Mouse (Mus musculus): ENCODE measurements around the gene Eno2.
A peak's percentile ranks its signal among the peaks of the same experiment; 100 is the strongest.

The Eno2 gene

DNA sequence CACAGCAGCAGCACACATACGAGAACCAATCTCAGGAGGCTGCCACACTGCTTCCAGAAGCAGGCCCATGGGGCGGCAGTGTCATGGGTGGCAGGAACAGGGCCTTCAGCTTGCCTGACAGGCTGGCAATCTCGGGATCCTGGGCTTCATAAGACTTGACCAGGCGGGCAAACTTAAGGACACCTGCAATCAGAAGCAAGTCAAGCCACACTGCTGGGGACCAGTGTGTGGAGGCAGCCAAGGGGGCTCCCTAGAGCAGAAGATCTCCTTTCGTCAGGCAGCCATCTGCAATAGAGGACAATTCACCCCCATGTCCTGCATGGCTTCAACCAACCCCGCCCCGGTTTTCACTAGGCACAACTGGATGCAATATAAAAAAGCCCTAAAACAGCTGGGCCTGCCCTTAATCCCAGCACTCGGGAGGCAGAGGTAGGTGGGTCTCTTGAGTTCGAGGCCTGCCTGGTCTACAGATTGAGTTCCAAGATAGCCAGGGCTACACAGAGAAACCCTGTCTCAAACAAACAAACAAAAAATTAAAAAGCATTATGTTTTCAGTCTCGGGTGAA is 30.2 kb downstream of the Eno2 start:
- no peak for DNase-seq

DNA sequence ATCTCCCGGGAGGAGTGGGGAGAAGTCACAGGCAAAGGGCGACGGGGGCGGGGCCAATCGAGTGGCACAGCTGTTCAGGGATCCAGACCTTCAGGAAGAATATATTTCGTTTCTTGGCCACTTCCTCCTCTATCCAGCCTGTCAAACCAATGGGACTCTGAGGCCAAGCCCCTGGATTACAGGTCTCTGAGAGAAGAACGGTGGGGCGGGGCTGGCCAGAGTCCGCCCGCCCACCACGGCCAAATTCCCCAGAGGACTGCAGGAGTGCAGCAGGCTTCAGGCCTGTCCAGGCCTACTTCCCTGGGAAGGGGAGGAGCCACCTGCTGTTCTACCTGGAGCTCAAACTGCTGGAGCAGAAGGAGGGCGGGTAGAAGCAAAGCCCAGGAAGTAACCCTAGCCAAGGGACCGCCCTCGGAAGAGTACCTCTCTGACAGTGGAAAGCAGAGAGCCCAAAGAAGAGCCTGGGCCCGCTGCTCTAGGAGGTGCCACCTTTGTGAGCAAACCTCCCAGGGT is 30.9 kb downstream of the Eno2 start, which contains the start of gene Ptpn6:
Gene Ptpn6 (minus strand): TSS at position 204 of the 513 bp plus-strand sequence.
- DNase-seq: peak; percentile 90 to 97

DNA sequence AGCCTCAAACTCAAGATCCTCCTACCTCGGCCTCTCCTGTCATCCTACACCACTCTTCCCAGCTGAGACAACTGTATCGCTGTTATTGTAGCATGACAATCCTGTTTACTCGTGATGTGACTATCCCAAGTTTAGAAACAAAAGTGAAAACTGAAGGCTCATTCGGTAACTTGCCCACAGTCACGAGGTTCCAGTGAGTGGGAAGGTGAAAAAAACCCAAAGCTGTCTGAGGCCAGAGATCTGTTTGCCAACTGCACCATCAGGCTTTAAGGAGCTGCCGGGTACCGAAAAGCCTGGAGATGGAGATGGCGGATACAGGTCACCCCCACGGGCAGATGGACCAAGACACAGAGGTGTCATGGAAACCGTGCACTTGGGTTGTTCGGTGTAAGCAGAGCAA is 32.4 kb downstream of the Eno2 start:
- DNase-seq: no peak

DNA sequence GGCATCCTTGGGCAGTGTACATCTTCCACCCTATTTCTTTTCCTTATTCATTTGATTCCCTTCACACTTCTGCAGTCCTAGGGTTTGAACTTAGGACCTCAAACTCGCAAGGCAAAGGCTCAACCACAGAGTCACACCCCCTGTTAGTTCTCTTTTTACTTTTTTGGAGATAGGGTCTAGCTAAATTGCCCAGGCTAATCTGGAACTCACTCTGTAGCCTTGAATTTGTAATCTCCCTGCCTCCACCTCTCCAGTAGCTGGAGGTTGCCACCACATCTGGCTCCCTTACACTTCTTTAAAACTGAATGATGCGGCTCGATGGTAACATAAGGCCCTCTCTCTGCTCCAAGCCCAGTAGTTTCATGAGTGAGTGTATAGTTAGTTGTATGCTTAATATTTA is 35.1 kb downstream of the Eno2 start:
- no peak for DNase-seq

DNA sequence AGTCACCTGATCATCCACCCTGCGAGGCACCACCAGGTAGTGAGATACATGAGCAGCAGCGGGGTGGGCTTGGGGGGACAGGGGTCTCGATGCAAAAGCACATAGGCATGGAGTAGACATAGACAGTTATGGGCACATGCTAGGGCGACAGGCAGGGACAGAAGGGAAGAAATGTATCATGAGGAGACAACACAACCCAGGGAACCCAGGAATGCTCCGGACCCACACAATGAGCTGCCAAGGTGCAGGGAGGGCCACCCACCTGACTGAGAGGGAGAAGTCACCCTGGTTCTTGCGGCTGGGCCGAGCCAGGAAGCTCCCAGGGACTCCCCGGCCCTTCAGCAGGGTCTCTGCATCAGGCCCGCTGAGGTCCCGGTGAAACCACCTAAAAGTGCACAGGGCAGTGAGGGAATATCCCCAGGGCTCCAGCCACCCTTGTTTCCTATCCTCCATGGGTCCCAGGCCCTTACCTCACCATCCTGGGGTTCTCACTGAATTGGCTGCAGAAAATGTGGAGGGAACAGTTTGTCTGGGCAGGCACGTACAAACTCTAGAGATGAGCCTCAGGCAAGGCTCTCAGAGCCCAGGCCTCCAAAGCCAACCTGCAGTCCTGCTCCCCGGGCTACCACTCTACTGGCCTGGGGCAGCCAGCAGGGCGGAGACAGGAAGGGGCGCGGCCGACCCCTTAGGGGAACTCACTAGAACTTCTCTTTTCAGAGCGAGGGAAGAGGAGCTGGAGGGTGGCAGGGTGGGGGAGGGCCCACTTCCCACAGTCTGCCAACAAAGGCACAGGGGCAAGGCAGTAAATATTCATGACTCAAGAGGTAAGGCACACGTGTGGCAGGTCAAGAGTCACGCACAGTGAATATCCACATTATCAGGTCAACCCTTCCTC is 36.8 kb downstream of the Eno2 start:
- no peak for DNase-seq

DNA sequence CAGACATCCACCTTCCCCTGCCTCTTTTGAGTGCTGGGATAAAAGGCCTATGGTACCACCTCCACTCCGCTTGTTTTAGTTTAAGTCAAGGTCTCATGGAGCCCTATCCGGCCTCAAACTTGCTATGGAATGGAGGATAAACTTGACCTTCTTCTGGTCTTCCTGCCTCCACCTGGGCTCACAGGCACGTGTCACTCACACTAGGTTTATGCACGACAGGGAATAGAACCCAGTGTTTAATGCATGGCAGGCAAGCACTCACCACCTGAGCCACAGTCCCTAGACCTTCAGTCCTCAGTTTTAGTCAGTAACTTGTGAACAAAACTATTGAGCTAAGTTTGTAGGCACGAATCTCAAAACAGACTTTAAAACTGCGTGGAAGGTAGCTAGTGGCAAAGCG is 38.4 kb downstream of the Eno2 start:
- DNase-seq: no peak

DNA sequence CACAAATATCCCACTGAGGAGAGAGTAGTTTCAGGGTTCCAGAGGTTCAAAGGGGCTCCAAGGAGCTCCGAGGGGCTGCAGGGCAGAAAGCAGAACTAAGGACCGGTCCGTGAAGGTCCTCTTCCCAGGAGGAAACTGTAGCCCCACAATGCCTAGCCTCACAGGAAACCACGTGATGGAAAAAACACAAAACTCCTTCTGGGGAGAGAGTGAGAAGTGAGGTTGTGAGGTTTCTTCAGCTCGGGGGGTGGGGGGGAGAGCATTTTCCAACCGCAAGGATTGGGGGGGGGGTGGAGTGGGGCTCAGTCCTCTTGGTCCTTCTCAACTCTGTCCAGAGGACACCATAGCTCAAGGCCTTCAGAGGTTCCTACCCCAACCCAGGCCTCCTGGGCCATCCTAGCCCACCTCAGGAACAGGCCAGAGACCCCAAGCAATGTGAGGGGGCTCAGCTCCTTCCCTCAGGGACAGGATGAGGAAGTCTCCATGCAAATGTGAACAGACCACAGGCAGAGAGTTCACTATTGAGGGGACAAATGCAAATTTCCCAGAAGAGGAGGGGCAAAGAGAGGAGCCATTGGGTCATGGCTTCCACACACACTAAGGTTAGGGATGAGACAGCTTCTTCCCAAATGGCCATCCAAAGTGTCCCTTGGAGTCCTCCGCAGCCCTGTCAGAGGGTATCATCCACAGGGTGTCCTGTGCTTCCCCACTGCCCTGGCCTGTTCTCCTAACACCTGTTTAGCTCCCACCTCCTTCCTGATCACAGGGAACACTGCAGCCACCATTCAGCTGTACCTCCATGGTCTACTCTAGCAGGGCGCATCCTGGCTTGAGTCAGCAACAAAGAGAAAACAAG is 39.4 kb downstream of the Eno2 start:
- DNase-seq: no peak

DNA sequence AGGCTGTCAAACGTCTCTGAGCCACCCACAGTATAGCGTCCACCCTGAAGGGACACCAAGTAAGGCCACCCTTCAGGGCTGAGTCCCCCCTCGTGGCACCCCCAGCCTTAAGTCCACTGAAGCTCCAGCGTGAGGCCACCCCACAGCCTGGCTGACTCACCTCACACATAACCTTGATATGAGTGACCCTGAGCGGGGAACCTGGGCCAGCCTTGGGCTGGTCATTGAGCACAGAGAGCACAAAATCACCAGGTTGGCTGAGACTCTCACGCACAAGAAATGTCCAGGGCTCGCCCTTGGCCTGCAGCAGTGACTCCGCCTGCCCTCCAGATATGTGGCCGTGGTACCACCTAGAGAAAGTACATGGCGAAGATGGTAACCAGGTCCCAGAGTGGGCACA is 40.9 kb downstream of the Eno2 start:
- no peak for DNase-seq

DNA sequence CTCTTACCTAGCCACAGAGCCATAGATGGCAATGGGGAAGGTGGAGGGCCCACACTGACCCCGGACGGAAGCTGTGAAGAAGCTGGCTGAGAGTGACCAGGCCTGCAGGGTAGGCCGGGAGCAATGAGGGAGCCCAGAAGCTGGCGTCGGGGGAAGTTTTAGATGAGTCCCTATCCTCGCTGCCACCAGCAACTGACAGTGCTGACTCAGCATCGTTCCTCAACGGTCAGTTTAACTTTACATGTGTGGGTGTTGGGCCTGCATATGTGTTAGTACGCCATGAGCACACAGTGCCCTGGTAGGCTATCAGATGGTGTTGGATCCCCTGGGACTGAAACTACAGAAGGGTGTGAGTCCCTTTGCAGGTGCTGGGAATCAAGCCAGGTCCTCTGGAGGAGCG is 45.0 kb downstream of the Eno2 start:
- no peak for DNase-seq

DNA sequence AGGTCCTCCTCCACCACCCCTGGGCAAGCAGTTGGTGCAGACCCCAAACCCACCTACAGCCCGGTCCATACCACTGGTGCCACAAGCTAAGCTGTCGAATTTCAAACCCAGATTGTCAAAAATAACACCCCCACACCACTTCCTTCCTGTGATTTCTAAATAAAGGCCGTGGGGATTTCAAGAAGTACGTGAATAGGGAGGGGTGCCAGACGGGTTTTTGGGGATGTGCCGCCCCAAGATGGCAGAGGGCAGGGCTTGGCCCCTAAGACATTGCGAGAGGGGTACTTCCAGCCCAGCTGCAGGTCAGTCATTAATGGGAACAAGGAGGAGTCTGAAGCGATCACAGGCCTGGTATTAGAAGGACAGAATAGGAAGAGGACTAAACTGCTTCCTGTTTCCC is 45.9 kb downstream of the Eno2 start:
- no peak for DNase-seq

DNA sequence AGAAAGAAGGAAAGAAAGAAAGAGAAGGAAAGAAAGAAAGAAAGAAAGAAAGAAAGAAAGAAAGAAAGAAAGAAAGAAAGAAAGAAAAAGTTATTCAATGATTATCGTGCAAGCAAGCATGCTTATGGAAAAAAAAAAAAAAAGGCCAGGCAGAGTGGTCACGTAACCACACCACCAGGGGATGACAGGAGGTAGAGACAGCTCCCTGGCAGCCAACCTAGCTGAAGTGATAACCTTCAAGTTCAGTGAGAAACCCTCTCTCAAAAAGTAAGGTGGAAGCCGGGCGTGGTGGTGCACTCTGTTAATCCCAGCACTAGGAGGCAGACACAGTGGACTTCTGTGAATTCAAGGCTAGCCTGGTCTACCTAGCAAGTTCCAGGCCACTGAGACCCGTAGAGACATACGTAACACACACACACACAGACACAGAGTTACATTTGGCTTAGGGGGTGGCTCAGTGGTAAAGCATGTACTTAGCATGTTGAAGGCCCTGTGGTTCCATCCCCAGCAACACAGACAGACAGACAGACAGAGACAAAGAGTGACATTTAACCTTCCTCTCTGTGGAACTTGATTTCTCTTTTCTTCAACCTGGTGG is 46.5 kb downstream of the Eno2 start:
- DNase-seq: no peak

DNA sequence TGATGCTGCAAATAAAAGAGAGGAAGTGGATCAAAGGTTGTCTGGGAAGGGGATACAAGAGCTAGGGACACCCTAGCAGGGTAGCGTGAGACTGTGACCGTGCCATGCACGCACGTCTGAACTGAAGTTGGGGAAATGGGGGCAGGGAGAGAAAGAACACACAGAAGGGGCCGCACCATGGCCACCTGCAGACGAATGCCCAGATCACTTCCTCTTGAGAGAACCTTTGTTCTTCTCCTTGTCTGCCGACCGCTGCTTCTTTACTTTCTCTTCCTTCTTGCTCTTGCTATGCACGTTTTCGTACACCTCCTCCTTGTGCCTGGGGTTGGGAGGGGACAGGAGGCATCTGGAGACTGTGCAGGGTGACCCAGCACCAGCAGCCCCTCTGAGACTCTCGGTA is 48.6 kb downstream of the Eno2 start:
- DNase-seq: no peak

DNA sequence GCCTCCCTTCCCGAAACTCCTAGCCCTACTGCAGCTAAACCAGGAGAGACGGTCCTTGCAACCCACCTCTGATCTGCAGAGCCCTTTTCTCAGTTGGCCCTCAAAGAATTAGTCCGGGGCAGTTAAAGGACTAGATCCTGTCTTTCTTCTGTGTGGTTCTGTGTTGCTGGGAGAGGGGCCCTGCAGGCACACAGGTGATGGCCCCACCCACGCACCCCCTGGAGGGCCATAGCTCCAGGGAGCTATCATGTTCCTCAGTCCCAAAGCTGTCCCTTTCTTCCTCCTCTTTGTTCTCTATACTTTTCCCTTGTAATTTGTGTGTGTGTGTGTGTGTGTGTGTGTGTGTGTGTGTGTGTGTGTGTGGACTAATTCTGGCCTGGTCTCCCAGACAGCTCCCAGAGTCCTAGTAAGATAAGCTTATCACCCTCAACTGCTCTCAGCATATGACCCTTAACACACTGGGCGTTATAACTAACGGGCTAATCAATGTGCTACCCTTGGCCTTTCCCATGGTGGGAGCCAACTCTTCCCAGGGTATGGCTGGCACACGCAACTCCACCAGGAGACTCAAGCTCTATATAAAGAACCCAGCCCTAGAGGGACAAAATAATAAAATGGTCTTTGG is 50.0 kb downstream of the Eno2 start:
- no peak for DNase-seq

DNA sequence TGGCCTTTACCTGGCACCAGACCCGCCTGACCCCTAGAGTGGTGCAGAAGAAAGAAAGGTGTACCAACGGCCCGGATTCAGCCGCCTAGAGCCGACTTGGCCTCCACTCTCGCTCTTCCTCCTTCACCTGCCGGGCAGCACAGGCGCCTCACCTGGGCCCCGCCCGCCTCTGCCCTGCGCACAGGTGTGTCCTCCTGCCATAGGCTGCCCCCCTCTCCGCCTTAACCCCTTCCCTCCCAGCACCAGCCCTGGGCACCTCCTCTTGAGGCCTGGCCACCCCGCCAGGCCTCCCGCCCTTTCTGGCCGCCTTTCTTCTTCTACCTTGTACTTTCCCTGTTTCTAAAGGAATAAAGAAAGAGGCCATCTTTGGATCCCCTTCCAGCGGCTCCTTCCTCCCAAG is 50.8 kb downstream of the Eno2 start:
- peak; percentile 62 to 91 for DNase-seq

DNA sequence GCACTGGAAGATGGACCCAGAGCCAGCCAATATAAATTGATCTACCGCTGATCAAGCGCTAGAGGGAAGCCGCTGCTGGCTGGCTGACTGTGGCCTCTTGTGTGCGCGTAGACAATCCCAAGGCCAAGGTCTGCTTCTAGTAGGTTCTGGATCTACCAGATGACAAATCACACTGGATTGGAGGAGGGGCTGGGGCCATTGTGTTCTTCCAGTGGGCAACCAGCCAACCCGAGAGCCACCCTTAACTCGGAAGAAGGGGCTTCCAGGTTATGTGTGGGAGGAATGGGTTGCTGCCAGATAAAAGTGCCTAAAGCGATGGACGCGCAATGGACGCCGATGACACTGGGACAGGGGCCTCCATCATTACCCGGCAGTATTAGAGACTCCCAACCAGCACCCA is 51.5 kb downstream of the Eno2 start:
- DNase-seq: no peak

DNA sequence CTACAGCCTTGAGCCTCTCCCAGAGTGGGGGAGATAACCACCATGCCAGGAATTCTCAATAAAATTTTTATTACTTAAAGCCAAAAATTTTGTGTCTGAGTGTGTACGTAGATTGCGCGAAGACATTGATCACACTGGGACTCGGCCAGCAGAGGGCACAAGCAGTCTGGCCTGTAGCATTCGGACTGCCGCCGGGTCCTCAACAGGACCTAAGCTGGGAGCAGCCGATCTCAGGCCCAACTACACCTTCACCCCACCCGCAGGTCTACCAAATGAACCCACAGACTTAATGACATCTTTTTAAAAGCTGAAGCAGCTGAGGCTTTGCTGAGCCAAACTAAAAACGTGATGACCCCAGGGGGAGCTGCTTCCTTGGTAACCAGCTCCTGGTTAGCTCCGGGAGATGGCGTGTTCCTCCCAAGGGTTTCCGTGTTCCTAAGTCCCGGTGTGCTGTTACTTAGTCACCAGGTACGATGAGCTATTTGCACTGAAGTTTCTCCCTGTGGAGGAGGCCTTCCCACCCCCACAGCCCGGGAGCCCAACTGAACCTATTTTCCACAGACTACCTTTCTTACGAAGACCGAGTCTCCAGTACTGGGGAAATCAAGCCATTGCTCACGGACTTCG is 52.5 kb downstream of the Eno2 start:
- peak; percentile 67 to 70 for DNase-seq

DNA sequence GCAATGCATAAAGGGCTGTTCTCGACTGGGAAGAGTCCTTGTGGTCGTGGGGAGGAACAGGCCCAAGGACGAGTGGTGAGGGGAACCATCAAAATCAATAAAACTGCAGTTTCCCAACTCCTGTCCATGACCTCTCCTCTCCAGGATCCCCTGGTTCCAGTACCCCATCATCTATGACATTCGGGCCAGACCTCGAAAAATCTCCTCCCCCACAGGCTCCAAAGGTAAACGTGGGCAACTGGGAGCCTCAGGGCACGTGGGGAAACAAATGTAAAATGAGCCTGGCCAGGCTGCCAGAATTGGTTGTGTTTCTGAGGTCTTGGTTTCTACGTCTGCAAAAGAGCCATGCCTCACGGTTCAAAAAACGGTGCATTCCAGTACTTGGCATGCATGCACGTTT is 56.6 kb downstream of the Eno2 start:
- no peak for DNase-seq

DNA sequence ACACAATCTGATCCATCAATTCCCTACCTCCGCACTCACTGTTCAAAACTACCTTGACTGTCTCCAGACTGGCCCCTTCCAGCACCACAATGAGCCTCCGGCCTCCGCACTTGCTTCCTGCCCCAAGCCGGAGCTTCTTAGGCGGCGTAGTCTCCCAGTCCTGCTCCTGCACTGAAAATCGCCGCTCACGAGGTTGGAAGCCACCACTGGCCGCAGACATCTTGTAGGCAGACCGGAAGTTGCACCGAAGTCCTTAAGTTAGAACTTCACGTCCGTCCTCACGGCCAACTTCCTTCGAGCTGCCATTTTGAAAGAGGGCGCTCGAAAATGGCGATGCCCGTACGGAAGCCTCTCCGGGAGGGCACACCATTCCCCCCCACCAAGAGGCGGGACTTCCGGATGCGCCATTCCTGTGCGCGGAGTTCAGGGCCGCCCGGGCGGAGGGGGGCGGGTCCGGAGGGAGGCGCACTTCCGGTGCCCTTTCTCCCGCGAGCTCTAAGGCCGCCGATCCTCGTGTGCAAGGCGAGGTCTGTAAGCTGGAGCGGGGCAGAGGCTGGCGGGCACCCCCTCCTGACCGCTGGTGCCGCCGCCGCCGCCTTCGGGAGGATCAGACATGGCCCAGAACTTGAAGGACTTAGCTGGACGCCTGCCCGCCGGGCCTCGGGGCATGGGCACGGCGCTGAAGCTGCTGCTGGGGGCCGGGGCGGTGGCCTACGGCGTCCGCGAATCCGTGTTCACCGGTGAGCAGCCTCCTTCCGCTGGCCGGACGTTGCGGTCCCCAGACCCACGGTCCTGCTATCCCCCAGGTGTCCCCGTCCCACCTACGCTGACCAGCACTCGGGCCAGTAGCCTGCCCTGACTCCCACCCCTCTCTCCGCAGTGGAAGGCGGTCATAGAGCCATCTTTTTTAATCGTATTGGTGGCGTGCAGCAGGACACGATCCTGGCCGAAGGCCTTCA is 57.4 kb downstream of the Eno2 start, which contains the start of the genes Emg1 and Phb2:
Gene Emg1 (minus strand): TSS at position 355 of the 959 bp plus-strand sequence.
Gene Phb2 (plus strand): TSS at position 513 of the 959 bp plus-strand sequence.
- peak; percentile 99 for DNase-seq
